Mouse (Mus musculus): ENCODE results near the gene Cox7a1.
"Not testable (repeated sequence)": the region's sequence is repeated elsewhere in the genome, so short reads cannot be mapped to it uniquely, and the experiment has no call there.

Cox7a1 gene

GRCm38 (mm10) chr7:30193013-30193412, 9.1 kb downstream of the Cox7a1 start:
- DNase-seq (ENCODE audit: low read depth, low spot score) = peak; percentile 83

- DNase-seq (ENCODE audit: low read depth, low spot score) = no peak
These were observed 9.7 kb downstream of the Cox7a1 start for GRCm38 (mm10) chr7:30193581-30194100.

- DNase-seq (ENCODE audit: low read depth, low spot score) = no peak
These were observed 10.3 kb downstream of the Cox7a1 start for GRCm38 (mm10) chr7:30194101-30194831.

- peak; percentile 85 for DNase-seq (ENCODE audit: low read depth, low spot score)
These were observed 10.9 kb downstream of the Cox7a1 start for GRCm38 (mm10) chr7:30194884-30195283.

GRCm38 (mm10) chr7:30195461-30195860, 11.5 kb downstream of the Cox7a1 start:
- no peak for DNase-seq (ENCODE audit: low read depth, low spot score)

- DNase-seq (ENCODE audit: low read depth, low spot score) = no peak
These were observed 12.2 kb downstream of the Cox7a1 start for GRCm38 (mm10) chr7:30196171-30196570.

GRCm38 (mm10) chr7:30197592-30198129, 13.7 kb downstream of the Cox7a1 start:
- DNase-seq (ENCODE audit: low read depth, low spot score) = no peak

- peak; percentile 75 for DNase-seq (ENCODE audit: low read depth, low spot score)
These were observed 14.6 kb downstream of the Cox7a1 start, which contains the start of gene Capns1 for GRCm38 (mm10) chr7:30198481-30198971. Capns1 (minus strand) TSS chr7:30198811.

GRCm38 (mm10) chr7:30199498-30200139, 15.7 kb downstream of the Cox7a1 start:
- no peak for DNase-seq (ENCODE audit: low read depth, low spot score)

- no peak for DNase-seq (ENCODE audit: low read depth, low spot score)
These were observed 16.3 kb downstream of the Cox7a1 start for GRCm38 (mm10) chr7:30200200-30200599.

GRCm38 (mm10) chr7:30200661-30201060, 16.7 kb downstream of the Cox7a1 start:
- not testable (repeated sequence) for DNase-seq (ENCODE audit: low read depth, low spot score)

GRCm38 (mm10) chr7:30202895-30203690, 19.1 kb downstream of the Cox7a1 start:
- DNase-seq (ENCODE audit: low read depth, low spot score) = no peak

GRCm38 (mm10) chr7:30204380-30204779, 20.4 kb downstream of the Cox7a1 start:
- no peak for DNase-seq (ENCODE audit: low read depth, low spot score)

GRCm38 (mm10) chr7:30205383-30205782, 21.4 kb downstream of the Cox7a1 start:
- no peak for DNase-seq (ENCODE audit: low read depth, low spot score)

GRCm38 (mm10) chr7:30206364-30206763, 22.4 kb downstream of the Cox7a1 start:
- DNase-seq (ENCODE audit: low read depth, low spot score) = not testable (repeated sequence)

GRCm38 (mm10) chr7:30211025-30211424, 27.1 kb downstream of the Cox7a1 start:
- no peak for DNase-seq (ENCODE audit: low read depth, low spot score)

- no peak for DNase-seq (ENCODE audit: low read depth, low spot score)
These were observed 29.9 kb downstream of the Cox7a1 start for GRCm38 (mm10) chr7:30213881-30214280.

- no peak for DNase-seq (ENCODE audit: low read depth, low spot score)
These were observed 31.9 kb downstream of the Cox7a1 start for GRCm38 (mm10) chr7:30215875-30216274.

- DNase-seq (ENCODE audit: low read depth, low spot score) = no peak
These were observed 32.8 kb downstream of the Cox7a1 start for GRCm38 (mm10) chr7:30216723-30217151.

- DNase-seq (ENCODE audit: low read depth, low spot score) = no peak
These were observed 33.3 kb downstream of the Cox7a1 start for GRCm38 (mm10) chr7:30217277-30217676.

- no peak for DNase-seq (ENCODE audit: low read depth, low spot score)
These were observed 35.5 kb downstream of the Cox7a1 start for GRCm38 (mm10) chr7:30219293-30220007.

Measured in WW6 (cell line).